Mouse (Mus musculus) MEL (cell line): ENCODE data around the gene Pard3. TPM values are rescaled to one million over a fixed set of nuclear protein-coding genes. Genes with fewer than 3 reads are reported as not detected.

Source experiments
- DNase-seq: peaks from one replicate; pipeline ENCODE4 v3.0.0; 2011; ENCODE audit warnings: low read depth, low spot score
- H3K27ac ChIP-seq: 2 replicates; pipeline ENCODE4 v1.5.1; 2012; ENCODE audit warnings: low read depth, mild to moderate bottlenecking, control low read depth, low read length, moderate library complexity; ENCODE audit not compliant: control insufficient read depth
- H3K27me3 ChIP-seq, 2 experiments: fragments of 150-350 bp in 1 of 2; sonication (generic) in 1 of 2; 2 replicates each; pipeline ENCODE4 v1.6.1; 2012; ENCODE audit warnings: low read length in 2 of 2, mild to moderate bottlenecking in 2 of 2, improper control_type of control experiment in 1 of 2, moderate library complexity in 1 of 2; ENCODE audit not compliant: insufficient read depth in 2 of 2, control insufficient read depth in 1 of 2
- H3K36me3 ChIP-seq, 2 experiments: 2 replicates each; pipeline ENCODE4 v1.6.1; 2012 to 2014; ENCODE audit warnings: low read length in 2 of 2, improper control_type of control experiment in 1 of 2, inconsistent platforms in 1 of 2, mild to moderate bottlenecking in 1 of 2; ENCODE audit not compliant: insufficient read depth in 2 of 2, control insufficient read depth in 1 of 2
- H3K4me1 ChIP-seq, 2 experiments: fragments of 150-350 bp in 1 of 2; sonication (generic) in 1 of 2; 2 replicates each; pipeline ENCODE4 v1.6.1; 2012; ENCODE audit warnings: low read length in 2 of 2, improper control_type of control experiment in 1 of 2, mild to moderate bottlenecking in 1 of 2; ENCODE audit not compliant: insufficient read depth in 2 of 2, control insufficient read depth in 1 of 2
- H3K4me3 ChIP-seq, 2 experiments: fragments of 150-350 bp in 1 of 2; sonication (generic) in 1 of 2; 2 replicates each; pipeline ENCODE4 v1.5.1; 2012; ENCODE audit warnings: low read depth in 2 of 2, low read length in 2 of 2, mild to moderate bottlenecking in 2 of 2, moderate library complexity in 2 of 2, control low read depth in 1 of 2, improper control_type of control experiment in 1 of 2; ENCODE audit not compliant: control insufficient read depth in 1 of 2, insufficient read depth in 1 of 2
- H3K79me2 ChIP-seq: 2 replicates; pipeline ENCODE4 v1.6.1; 2012; ENCODE audit warnings: mild to moderate bottlenecking, low read length, moderate library complexity; ENCODE audit not compliant: control insufficient read depth, poor library complexity, insufficient read depth
- H3K9ac ChIP-seq: 2 replicates; pipeline ENCODE4 v1.6.1; 2012; ENCODE audit warnings: low read depth, mild to moderate bottlenecking, control low read depth, low read length, moderate library complexity; ENCODE audit not compliant: control insufficient read depth, poor library complexity, severe bottlenecking
- H3K9me3 ChIP-seq: fragments of 150-350 bp; sonication (generic); replicated peaks from 2 replicates; pipeline ENCODE4 v1.6.1; 2012; ENCODE audit warnings: mild to moderate bottlenecking, low read length, improper control_type of control experiment, moderate library complexity; ENCODE audit not compliant: insufficient read depth
- CTCF ChIP-seq, 3 experiments: IDR thresholded peaks in 2 of 3; conservative IDR thresholded peaks in 1 of 3; 2 replicates each; pipeline ENCODE4 v1.5.1; 2011 to 2012; ENCODE audit warnings: low read length in 3 of 3, low read depth in 2 of 3, mild to moderate bottlenecking in 2 of 3, improper control_type of control experiment in 1 of 3, inconsistent platforms in 1 of 3, mixed read lengths in 1 of 3, moderate library complexity in 1 of 3; ENCODE audit not compliant: control insufficient read depth in 1 of 3, insufficient read depth in 1 of 3, poor library complexity in 1 of 3, severe bottlenecking in 1 of 3
- ELF1 ChIP-seq: IDR thresholded peaks from 2 replicates; pipeline ENCODE4 v1.6.1; 2014; ENCODE audit warnings: low read depth, mild to moderate bottlenecking, inconsistent platforms, low read length, improper control_type of control experiment, moderate library complexity
- EP300 ChIP-seq, 2 experiments: IDR thresholded peaks; 2 replicates each; pipeline ENCODE4 v1.6.1; 2011; ENCODE audit warnings: improper control_type of control experiment in 2 of 2, low read length in 2 of 2, low read depth in 1 of 2, mild to moderate bottlenecking in 1 of 2
- GABPA ChIP-seq: IDR thresholded peaks from 2 replicates; pipeline ENCODE4 v1.6.1; 2012; ENCODE audit warnings: low read depth, mild to moderate bottlenecking, inconsistent platforms, low read length, improper control_type of control experiment, moderate library complexity
- GATA1 ChIP-seq: IDR thresholded peaks from 2 replicates; pipeline ENCODE4 v1.6.1; 2011; ENCODE audit warnings: low read depth, low read length, improper control_type of control experiment
- JUND ChIP-seq: IDR thresholded peaks from 2 replicates; pipeline ENCODE4 v1.6.1; 2011; ENCODE audit warnings: low read depth, mild to moderate bottlenecking, improper control_type of control experiment, low read length
- MYB ChIP-seq: IDR thresholded peaks from 2 replicates; pipeline ENCODE4 v1.6.1; 2011; ENCODE audit warnings: mild to moderate bottlenecking, low read depth, low read length, improper control_type of control experiment
- NRF1 ChIP-seq: IDR thresholded peaks from 2 replicates; pipeline ENCODE4 v1.6.1; 2014; ENCODE audit warnings: low read depth, mild to moderate bottlenecking, inconsistent platforms, low read length, improper control_type of control experiment, moderate library complexity; ENCODE audit not compliant: poor library complexity, insufficient read depth, severe bottlenecking
- POLR2AphosphoS2 ChIP-seq: IDR thresholded peaks from 2 replicates; pipeline ENCODE4 v1.6.1; 2011; ENCODE audit warnings: low read length, improper control_type of control experiment
- POLR2AphosphoS5 ChIP-seq: IDR thresholded peaks from 2 replicates; pipeline ENCODE4 v1.6.1; 2012; ENCODE audit warnings: low read depth, borderline replicate concordance, mild to moderate bottlenecking, inconsistent platforms, low read length, moderate library complexity, mixed read lengths
- RCOR1 ChIP-seq: IDR thresholded peaks from 2 replicates; pipeline ENCODE4 v1.6.1; 2012; ENCODE audit warnings: low read depth, mild to moderate bottlenecking, inconsistent platforms, low read length, improper control_type of control experiment
- UBTF ChIP-seq: IDR thresholded peaks from 2 replicates; pipeline ENCODE4 v1.6.1; 2012; ENCODE audit warnings: low read depth, mild to moderate bottlenecking, inconsistent platforms, low read length, improper control_type of control experiment, moderate library complexity, borderline replicate concordance; ENCODE audit not compliant: insufficient read depth
- ZC3H11A ChIP-seq: IDR thresholded peaks from 2 replicates; pipeline ENCODE4 v1.6.1; 2012; ENCODE audit warnings: low read depth, mild to moderate bottlenecking, inconsistent platforms, low read length, improper control_type of control experiment
- ZKSCAN1 ChIP-seq: IDR thresholded peaks from 2 replicates; pipeline ENCODE4 v1.6.1; 2012; ENCODE audit warnings: low read depth, mild to moderate bottlenecking, inconsistent platforms, low read length, improper control_type of control experiment, moderate library complexity
- ZMIZ1 ChIP-seq: IDR thresholded peaks from 2 replicates; pipeline ENCODE4 v1.6.1; 2012; ENCODE audit warnings: low read depth, mild to moderate bottlenecking, inconsistent platforms, low read length, improper control_type of control experiment, moderate library complexity
- ZNF384 ChIP-seq: IDR thresholded peaks from 2 replicates; pipeline ENCODE4 v1.6.1; 2012; ENCODE audit warnings: low read depth, mild to moderate bottlenecking, inconsistent platforms, low read length, improper control_type of control experiment
- polyA plus RNA-seq, 2 experiments: library from polyadenylated mRNA; stranded (reverse) in 1 of 2; unstranded in 1 of 2; fragments of >175 nt in 1 of 2; fragments of >200 nt in 1 of 2; gene quantifications; 2 replicates each; pipeline versions ENCODE4 v1.2.1 to v1.2.4; 2012; ENCODE audit warnings: low replicate concordance in 2 of 2, low read depth in 1 of 2; ENCODE audit not compliant: insufficient read length in 2 of 2, insufficient read depth in 1 of 2, missing spikeins in 1 of 2
- total RNA-seq: library from RNA; depleted of rRNA; stranded (reverse); fragments of 300-350 nt; gene quantifications from 2 replicates; pipeline ENCODE4 v1.2.3, GENCODE M21; 2012

Pard3 gene
- total and polyA plus RNA-seq, 3 experiments, result not detected

GRCm38 (mm10) chr8:127317914-127318313 is 254.2 kb downstream of the Pard3 start:
- H3K27me3 ChIP-seq, result no peaks in the 10 kb centered on the region
- H3K27ac ChIP-seq, result no peak overlapping the region
- H3K79me2 ChIP-seq, result no peaks in the 10 kb centered on the region
- no peak for TF ChIP-seq POLR2AphosphoS5
- TF ChIP-seq, all 39 proteins: peak for 0
- Histone ChIP-seq H3K36me3 (no peaks in the 10 kb centered on the region), H3K9me3 (no peaks in the 10 kb centered on the region), H3K4me3 (no peak overlapping the region), H3K4me1 (no peaks in the 10 kb centered on the region), H3K9ac (no peak overlapping the region)
- DNase-seq, result no peak

GRCm38 (mm10) chr8:127318377-127319159 is 254.9 kb downstream of the Pard3 start:
- Histone ChIP-seq H3K27me3 (no peaks in the 10 kb centered on the region), H3K27ac (no peak overlapping the region), H3K9me3 (no peaks in the 10 kb centered on the region), H3K9ac (no peak overlapping the region), H3K79me2 (no peaks in the 10 kb centered on the region), H3K4me1 (no peaks in the 10 kb centered on the region), H3K4me3 (no peak overlapping the region), H3K36me3 (no peaks in the 10 kb centered on the region)
- no peak for DNase-seq
- TF ChIP-seq MYB (no peak), ELF1 (no peak), ZC3H11A (no peak), JUND (no peak)

- H3K36me3 ChIP-seq, result no peaks in the 10 kb centered on the region
- no peak overlapping the region for H3K9ac ChIP-seq
- no peak overlapping the region for H3K27ac ChIP-seq
- no peak overlapping the region for H3K4me3 ChIP-seq
- no peaks in the 10 kb centered on the region for H3K4me1 ChIP-seq
- no peaks in the 10 kb centered on the region for H3K9me3 ChIP-seq
- no peaks in the 10 kb centered on the region for H3K79me2 ChIP-seq
- no peaks in the 10 kb centered on the region for H3K27me3 ChIP-seq
- no peak for DNase-seq
- no peak for TF ChIP-seq ZMIZ1
- TF ChIP-seq UBTF, result no peak
- TF ChIP-seq ZKSCAN1, result no peak
- no peak for TF ChIP-seq GATA1
- TF ChIP-seq GABPA, result no peak
- no peak for TF ChIP-seq RCOR1
- no peak for TF ChIP-seq EP300 (IDR thresholded peaks at IDR 0.05; ENCODE audit: low read depth in 1 of 2, low read length in 2 of 2)
- no peak for TF ChIP-seq POLR2AphosphoS2
- no peak for TF ChIP-seq CTCF (IDR thresholded peaks at IDR 0.05 in 2 of 3, conservative IDR thresholded peaks at IDR 0.05 in 1 of 3; ENCODE audit: control insufficient read depth in 1 of 3, insufficient read depth in 1 of 3, low read depth in 2 of 3, low read length in 3 of 3, poor library complexity in 1 of 3, severe bottlenecking in 1 of 3)
- no peak for TF ChIP-seq JUND
- no peak for TF ChIP-seq NRF1
- TF ChIP-seq ZNF384, result no peak
Observed at GRCm38 (mm10) chr8:127320930-127321329, 257.2 kb downstream of the Pard3 start.
